ENCODE assay signal across 25 mouse cellular contexts in genomic region chr3:87728696-87729095, GRCm38 (mm10). TPM values are rescaled to one million over a fixed set of nuclear protein-coding genes. Genes with fewer than 3 reads are reported as not detected.
DNase-seq lines count a peak whose midpoint lies in the region; ATAC-seq and TF ChIP-seq lines count a peak whose summit lies in the region.
"Had no signal": no experiment of that assay in that cellular context is flagged by ENCODE, and none has a peak within 500 bp of the region (broad histone marks: within the 10 kb centered on the region; RNA-seq: fewer than 3 reads in every experiment).

No protein-coding gene starts in this region.

- no peak overlapping the region for H3K4me2 ChIP-seq in liver, postnatal 0 days (ENCODE audit: low read depth, low read length)
- no peak overlapping the region for H3K4me2 ChIP-seq in liver, embryonic 12.5 days
- H3K4me2 ChIP-seq: embryonic facial prominence, embryonic 13.5 days; heart, embryonic 13.5 days; hindbrain, embryonic 12.5 days; hindbrain, embryonic 15.5 days had no signal

- peak; percentile 76 for DNase-seq in heart, adult 11 months
- DNase-seq in heart, postnatal 10 days = no peak
- peak; percentile 3 for DNase-seq in liver, postnatal 0 days
- peak; percentile 10 for DNase-seq in urinary bladder, adult 2 months (ENCODE audit: low spot score)
- no peak for DNase-seq in urinary bladder, adult 18-20 months (ENCODE audit: low spot score in 2 of 2)
- DNase-seq in embryo, embryonic 11 days = no peak
- DNase-seq: adrenal gland, adult 2 months; adrenal gland, postnatal 14 days; cerebellum, adult 11 months; cerebellum, adult 2 months; cerebellum, adult 9-11 months; cerebellum, postnatal 25 days; forebrain, postnatal 0 days; gastrocnemius, adult 2 months; gastrocnemius, postnatal 14 days had no signal

- H3K27ac ChIP-seq in liver, postnatal 0 days (ENCODE audit: low read depth) = no peak overlapping the region
- H3K27ac ChIP-seq in liver, embryonic 12.5 days = no peak overlapping the region
- H3K27ac ChIP-seq: embryonic facial prominence, embryonic 10.5 days; embryonic facial prominence, embryonic 13.5 days; gastrocnemius, adult 2 months; heart, embryonic 13.5 days; hindbrain, embryonic 12.5 days; hindbrain, embryonic 15.5 days had no signal

- ATAC-seq in liver, postnatal 0 days = no peak
- ATAC-seq in liver, embryonic 12.5 days = no peak
- ATAC-seq: CD4-positive, CD25-positive, alpha-beta regulatory T cell, adult 4 months; forebrain, embryonic 14.5 days; forebrain, postnatal 0 days had no signal

- H3K9ac ChIP-seq in liver, postnatal 0 days (replicated peaks) = no peak overlapping the region
- no peak overlapping the region for H3K9ac ChIP-seq in liver, embryonic 12.5 days
- H3K9ac ChIP-seq: embryonic facial prominence, embryonic 13.5 days; forebrain, postnatal 0 days; heart, embryonic 13.5 days; hindbrain, embryonic 12.5 days; hindbrain, embryonic 15.5 days had no signal

- no peak for TF ChIP-seq CTCF in liver, postnatal 0 days (IDR thresholded peaks at IDR 0.05; ENCODE audit: low read depth)

- no peaks in the 10 kb centered on the region for H3K27me3 ChIP-seq in liver, postnatal 0 days (ENCODE audit: insufficient read depth, low read length)
- H3K27me3 ChIP-seq in liver, embryonic 12.5 days (replicated peaks) = no peaks in the 10 kb centered on the region
- H3K27me3 ChIP-seq: embryonic facial prominence, embryonic 13.5 days; heart, embryonic 13.5 days; hindbrain, embryonic 12.5 days; hindbrain, embryonic 15.5 days had no signal

- H3K4me3 ChIP-seq in liver, postnatal 0 days (ENCODE audit: low read depth, low read length) = no peak overlapping the region
- no peak overlapping the region for H3K4me3 ChIP-seq in liver, embryonic 12.5 days
- H3K4me3 ChIP-seq: embryonic facial prominence, embryonic 10.5 days; embryonic facial prominence, embryonic 13.5 days; erythroblast, embryonic 14.5 days; gastrocnemius, adult 2 months; heart, embryonic 13.5 days; hindbrain, embryonic 12.5 days; hindbrain, embryonic 15.5 days had no signal

- H3K36me3 ChIP-seq in liver, postnatal 0 days (replicated peaks; ENCODE audit: insufficient read depth, low read length) = peaks cover 61% of the 10 kb centered on the region
- H3K36me3 ChIP-seq in liver, embryonic 12.5 days = peaks cover 61% of the 10 kb centered on the region

- H3K9me3 ChIP-seq in liver, postnatal 0 days (ENCODE audit: low read length) = no peaks in the 10 kb centered on the region
- H3K9me3 ChIP-seq in liver, embryonic 12.5 days (replicated peaks) = no peaks in the 10 kb centered on the region
- H3K9me3 ChIP-seq: embryonic facial prominence, embryonic 10.5 days; embryonic facial prominence, embryonic 13.5 days; heart, embryonic 13.5 days; hindbrain, embryonic 12.5 days; hindbrain, embryonic 15.5 days had no signal

- 74% methylated on average over 6 of the region's 6 CpGs for WGBS in liver, postnatal 0 days (ENCODE audit: insufficient replicate concordance)
- 62% methylated on average over 6 of the region's 6 CpGs for WGBS in liver, embryonic 12.5 days (ENCODE audit: insufficient replicate concordance)

- H3K4me1 ChIP-seq in liver, postnatal 0 days (ENCODE audit: insufficient read depth) = no peaks in the 10 kb centered on the region
- H3K4me1 ChIP-seq in liver, embryonic 12.5 days = no peaks in the 10 kb centered on the region
- H3K4me1 ChIP-seq: embryonic facial prominence, embryonic 10.5 days; embryonic facial prominence, embryonic 13.5 days; heart, embryonic 13.5 days; hindbrain, embryonic 12.5 days; hindbrain, embryonic 15.5 days had no signal

- no peak for TF ChIP-seq EP300 in liver, postnatal 0 days (IDR thresholded peaks at IDR 0.05; ENCODE audit: low read depth)

- intact Hi-C loops in heart, postnatal 10 days (cut with DNase I) = no loop called here

RNA-seq across cellular contexts. Expression of gene Lrrc71, which starts 19.7 kb away (rescaled TPM):
- under 1 TPM; 0.29 to 0.50 TPM for total RNA-seq in heart, postnatal 10 days (2021)
- 0.23 and 0.25 TPM in 2 replicates for polyA plus RNA-seq in liver, postnatal 0 days (2015; fragmentation: Nextera tagmentation; extraction: Ambion mirVana)
- polyA plus RNA-seq in liver, embryonic 12.5 days (2016; fragmentation: Nextera tagmentation; extraction: Ambion mirVana) = 0.13 and 0.29 TPM in 2 replicates
- polyA plus RNA-seq in urinary bladder, adult 2 months (2012; rRNA removed) = 0.19 and 0.29 TPM in 2 replicates
- total RNA-seq: granulocyte monocyte progenitor cell, adult 5-6 weeks had no signal
- polyA plus RNA-seq: erythroblast, embryonic 14.5 days; heart, embryonic 13.5 days had no signal

Comparison
In these comparisons a context has a peak if more than half of its experiments do, and no peak if none do; other contexts are left out.
1. DNase-seq: peak in heart, adult 11 months (single experiment), liver, postnatal 0 days (single experiment) and urinary bladder, adult 2 months (single experiment); none in heart, postnatal 10 days (0 of 2), urinary bladder, adult 18-20 months (0 of 2) and embryo, embryonic 11 days (single experiment).